In genomic region chr13:37402421-37402820, GRCm38 (mm10) we compare ENCODE assay signal across 20 mouse cellular contexts. TPM values are rescaled to one million over a fixed set of nuclear protein-coding genes. Genes with fewer than 3 reads are reported as not detected.
DNase-seq lines count a peak whose midpoint lies in the region; ATAC-seq lines count a peak whose summit lies in the region.
"Had no signal": no experiment of that assay in that cellular context is flagged by ENCODE, and none has a peak within 500 bp of the region (broad histone marks: within the 10 kb centered on the region; RNA-seq: fewer than 3 reads in every experiment).

No protein-coding gene starts in this region.

- no peak overlapping the region for H3K4me3 ChIP-seq in embryonic facial prominence, embryonic 14.5 days (ENCODE audit: low read depth, low read length)
- H3K4me3 ChIP-seq in embryonic facial prominence, embryonic 10.5 days: no peak overlapping the region
- H3K4me3 ChIP-seq: embryonic facial prominence, embryonic 12.5 days; heart, embryonic 12.5 days; hindbrain, embryonic 10.5 days had no signal

- H3K27me3 ChIP-seq in embryonic facial prominence, embryonic 14.5 days (replicated peaks; ENCODE audit: control insufficient read depth, insufficient read depth, low read length): no peaks in the 10 kb centered on the region
- no peaks in the 10 kb centered on the region for H3K27me3 ChIP-seq in embryonic facial prominence, embryonic 10.5 days (replicated peaks; ENCODE audit: low read depth, poor library complexity, severe bottlenecking)
- H3K27me3 ChIP-seq: embryonic facial prominence, embryonic 12.5 days; heart, embryonic 12.5 days had no signal

- no peaks in the 10 kb centered on the region for H3K4me1 ChIP-seq in embryonic facial prominence, embryonic 14.5 days (ENCODE audit: control insufficient read depth, insufficient read depth, low read length)
- H3K4me1 ChIP-seq in embryonic facial prominence, embryonic 10.5 days: no peaks in the 10 kb centered on the region
- H3K4me1 ChIP-seq: embryonic facial prominence, embryonic 12.5 days; hindbrain, embryonic 10.5 days had no signal

- 37% methylated on average over 3 of the region's 3 CpGs for WGBS in embryonic facial prominence, embryonic 14.5 days
- 46% methylated on average over 3 of the region's 3 CpGs for whole genome bisulfite sequencing in embryonic facial prominence, embryonic 10.5 days

- no peak overlapping the region for H3K27ac ChIP-seq in embryonic facial prominence, embryonic 14.5 days (replicated peaks; ENCODE audit: low read depth, low read length)
- no peak overlapping the region for H3K27ac ChIP-seq in embryonic facial prominence, embryonic 10.5 days (replicated peaks)
- H3K27ac ChIP-seq: embryonic facial prominence, embryonic 12.5 days; hindbrain, embryonic 10.5 days; hindbrain, embryonic 14.5 days had no signal

- H3K9me3 ChIP-seq in embryonic facial prominence, embryonic 14.5 days (ENCODE audit: control insufficient read depth, low read length): no peaks in the 10 kb centered on the region
- H3K9me3 ChIP-seq in embryonic facial prominence, embryonic 10.5 days: no peaks in the 10 kb centered on the region
- H3K9me3 ChIP-seq: embryonic facial prominence, embryonic 12.5 days; heart, embryonic 12.5 days; hindbrain, embryonic 10.5 days had no signal

- H3K9ac ChIP-seq in embryonic facial prominence, embryonic 14.5 days (ENCODE audit: low read depth, low read length): no peak overlapping the region
- H3K9ac ChIP-seq: embryonic facial prominence, embryonic 12.5 days; heart, embryonic 12.5 days; hindbrain, embryonic 14.5 days had no signal

- ATAC-seq in embryonic facial prominence, embryonic 14.5 days (ENCODE audit: low read depth): no peak
- ATAC-seq: activated CD4-positive, CD25-positive, alpha-beta regulatory T cell, adult 4 months; forebrain, embryonic 14.5 days; inflammation-experienced regulatory T-cells, adult 6 months had no signal

- no peak overlapping the region for H3K4me2 ChIP-seq in embryonic facial prominence, embryonic 14.5 days (ENCODE audit: low read depth, low read length)
- H3K4me2 ChIP-seq: embryonic facial prominence, embryonic 12.5 days; heart, embryonic 12.5 days; hindbrain, embryonic 14.5 days had no signal

- H3K36me3 ChIP-seq in embryonic facial prominence, embryonic 14.5 days (ENCODE audit: control insufficient read depth, insufficient read depth, low read length): no peaks in the 10 kb centered on the region
- H3K36me3 ChIP-seq in embryonic facial prominence, embryonic 10.5 days (replicated peaks): no peaks in the 10 kb centered on the region
- H3K36me3 ChIP-seq: embryonic facial prominence, embryonic 12.5 days; heart, embryonic 12.5 days; hindbrain, embryonic 10.5 days had no signal

- DNase-seq in embryonic facial prominence, embryonic 14.5 days (ENCODE audit: low spot score): peak; percentile 18
- no peak for DNase-seq in embryonic facial prominence, embryonic 10.5 days (ENCODE audit: low spot score)
- peak; percentile 26 to 29 for DNase-seq in spleen, postnatal 36 days (ENCODE audit: low spot score in 2 of 2)
- no peak for DNase-seq in spleen, postnatal 4 days (ENCODE audit: low spot score in 2 of 2)
- peak; percentile 2 for DNase-seq in induced T-regulatory cell, adult 2 months (ENCODE audit: low read depth)
- DNase-seq in testis, postnatal 14 days (ENCODE audit: low spot score): no peak
- DNase-seq in cerebellum, postnatal 14 days: no peak
- DNase-seq: adrenal gland, adult 2 months; adrenal gland, postnatal 25 days; cerebellum, adult 2 months; cerebellum, postnatal 10 days; embryo, embryonic 11 days; gastrocnemius, postnatal 10 days had no signal

RNA-seq across cellular contexts. Expression of gene Ly86, which starts 57.4 kb away (rescaled TPM):
- polyA plus RNA-seq in embryonic facial prominence, embryonic 14.5 days (2014; fragmentation: Nextera tagmentation; extraction: Ambion mirVana): 16.8 and 18.8 TPM in 2 replicates
- 3.1 and 4.8 TPM in 2 replicates for polyA plus RNA-seq in embryonic facial prominence, embryonic 10.5 days (2016; fragmentation: Nextera tagmentation; extraction: Ambion mirVana)

Comparison
In these comparisons a context has a peak if more than half of its experiments do, and no peak if none do; other contexts are left out.
1. DNase-seq: peak in embryonic facial prominence, embryonic 14.5 days (single experiment), spleen, postnatal 36 days (2 of 2) and induced T-regulatory cell, adult 2 months (single experiment); none in embryonic facial prominence, embryonic 10.5 days (single experiment), spleen, postnatal 4 days (0 of 2), testis, postnatal 14 days (single experiment) and cerebellum, postnatal 14 days (0 of 2).